Mouse (Mus musculus) testis, adult 2 months (tissue): ENCODE measurements around the gene Gria2.

Experiments
- CTCF ChIP-seq: fragments of 200-500 bp; IDR thresholded peaks from 2 replicates; pipeline ENCODE4 v1.5.1; 2012; ENCODE audit warnings: low read depth, mild to moderate bottlenecking, inconsistent platforms, low read length, moderate library complexity; ENCODE audit not compliant: control insufficient read depth, insufficient read depth, insufficient replicate concordance
- POLR2A ChIP-seq: fragments of 200-500 bp; IDR thresholded peaks from 2 replicates; pipeline ENCODE4 v1.6.1; 2012; ENCODE audit warnings: low read depth, mild to moderate bottlenecking, inconsistent platforms, low read length, moderate library complexity; ENCODE audit not compliant: control insufficient read depth

DNA sequence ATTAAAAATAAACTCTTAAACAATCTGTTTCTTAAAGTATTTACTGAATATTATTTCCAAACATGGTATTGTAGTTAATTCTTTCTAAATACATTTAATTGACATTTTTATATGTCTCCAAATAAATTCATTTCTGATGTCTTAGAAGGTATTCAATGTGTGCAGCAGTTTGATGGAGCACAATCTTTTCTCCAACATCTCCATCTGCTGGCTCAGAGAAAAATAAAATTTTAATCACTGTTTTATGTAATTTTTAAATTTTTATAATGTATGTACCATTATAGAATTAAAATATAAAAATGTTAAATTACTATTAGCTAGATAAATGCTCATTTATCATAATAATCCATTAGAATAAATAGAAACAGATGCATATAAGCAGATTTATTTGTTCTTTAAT, 5.9 kb downstream of the Gria2 start:
- no peak for TF ChIP-seq CTCF
- TF ChIP-seq POLR2A: no peak
